ENCODE assay signal across 22 mouse cellular contexts in genomic region chr5:114721969-114722368, GRCm38 (mm10).
"Had no signal": no experiment of that assay in that cellular context is flagged by ENCODE, and none has a peak within 500 bp of the region (broad histone marks: within the 10 kb centered on the region; RNA-seq: fewer than 3 reads in every experiment).

No protein-coding gene starts in this region.

- H3K4me2 ChIP-seq: limb, embryonic 13.5 days; liver, embryonic 12.5 days; liver, embryonic 15.5 days; lung, embryonic 15.5 days; midbrain, embryonic 12.5 days; midbrain, embryonic 15.5 days; neural tube, embryonic 13.5 days; stomach, embryonic 15.5 days had no signal

- H3K4me3 ChIP-seq: left cerebral cortex, adult 2 months; limb, embryonic 13.5 days; liver, embryonic 12.5 days; liver, embryonic 15.5 days; lung, embryonic 15.5 days; midbrain, embryonic 12.5 days; midbrain, embryonic 15.5 days; myocyte; neural tube, embryonic 13.5 days; stomach, embryonic 15.5 days had no signal

- H3K9me3 ChIP-seq: liver, embryonic 12.5 days; liver, embryonic 15.5 days; lung, embryonic 15.5 days; midbrain, embryonic 12.5 days; midbrain, embryonic 15.5 days; neural tube, embryonic 13.5 days; stomach, embryonic 15.5 days had no signal

- H3K9ac ChIP-seq: limb, embryonic 13.5 days; liver, embryonic 12.5 days; liver, embryonic 15.5 days; lung, embryonic 15.5 days; midbrain, embryonic 12.5 days; midbrain, embryonic 15.5 days; neural tube, embryonic 13.5 days; stomach, embryonic 15.5 days had no signal

- DNase-seq: kidney, adult 8-10 months; kidney, postnatal 14 days; kidney, postnatal 4 days; layer of hippocampus, adult 9-11 months; liver; lung, adult 18-20 months; lung, postnatal 10 days; lung, postnatal 36 days; right cerebral cortex, postnatal 25 days; spleen, adult 18-20 months; thymus, postnatal 25 days had no signal

- ATAC-seq: intestine, embryonic 16.5 days; liver, embryonic 12.5 days; midbrain, embryonic 15.5 days had no signal

- H3K27ac ChIP-seq: left cerebral cortex, adult 2 months; limb, embryonic 13.5 days; liver, embryonic 12.5 days; liver, embryonic 15.5 days; lung, embryonic 15.5 days; midbrain, embryonic 12.5 days; midbrain, embryonic 15.5 days; neural tube, embryonic 13.5 days; stomach, embryonic 15.5 days had no signal

- H3K4me1 ChIP-seq: liver, embryonic 12.5 days; lung, embryonic 15.5 days; midbrain, embryonic 12.5 days; midbrain, embryonic 15.5 days; stomach, embryonic 15.5 days had no signal

- H3K27me3 ChIP-seq: limb, embryonic 13.5 days; liver, embryonic 12.5 days; liver, embryonic 15.5 days; lung, embryonic 15.5 days; midbrain, embryonic 12.5 days; midbrain, embryonic 15.5 days; neural tube, embryonic 13.5 days; stomach, embryonic 15.5 days had no signal
